Mouse (Mus musculus) MN1 (cell line): ENCODE results near the gene Slx4ip.

Experiments used
- DNase-seq: peaks from one replicate; pipeline ENCODE4 v3.0.0-alpha.2; 2016; ENCODE audit warnings: low spot score

The Slx4ip gene

DNA sequence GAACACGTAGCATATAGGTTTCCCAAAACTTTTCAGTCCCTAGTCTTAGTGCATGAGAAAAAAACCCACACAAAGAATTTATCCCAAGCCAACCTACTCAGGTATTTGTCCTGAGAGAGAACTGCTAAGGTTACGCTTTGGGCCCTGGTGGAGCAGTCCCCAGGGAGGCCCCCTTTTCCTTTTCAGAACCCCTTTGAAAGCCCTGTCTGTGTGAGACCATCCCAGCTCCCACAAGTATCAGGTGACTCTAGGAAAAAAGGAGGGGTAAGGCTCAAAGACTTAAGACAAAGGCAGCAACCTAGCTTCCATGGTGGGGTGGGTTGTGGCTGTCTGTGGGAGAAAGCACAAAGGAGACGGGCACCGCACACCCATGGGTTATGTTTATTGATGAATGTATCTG is 216.2 kb downstream of the Slx4ip start:
- DNase-seq = no peak

DNA sequence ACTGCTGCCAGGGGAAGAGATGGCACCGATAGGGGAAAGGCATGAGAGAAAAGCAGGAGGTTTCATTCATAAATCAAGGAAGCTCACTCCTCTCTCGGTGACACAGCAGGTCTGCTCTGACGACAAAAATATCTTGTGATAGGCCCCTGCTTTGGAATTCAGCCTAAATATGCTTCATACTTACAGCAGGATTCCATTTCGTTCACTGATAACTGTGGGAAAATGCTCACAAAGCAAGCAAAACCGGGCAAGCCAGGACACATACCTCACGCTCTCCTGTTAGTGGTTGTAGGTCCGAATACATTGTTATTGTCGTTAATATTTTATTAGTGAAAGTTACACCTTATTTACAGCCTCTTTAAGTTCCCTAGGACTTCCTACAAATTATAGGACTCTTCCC is 216.9 kb downstream of the Slx4ip start:
- DNase-seq = no peak

DNA sequence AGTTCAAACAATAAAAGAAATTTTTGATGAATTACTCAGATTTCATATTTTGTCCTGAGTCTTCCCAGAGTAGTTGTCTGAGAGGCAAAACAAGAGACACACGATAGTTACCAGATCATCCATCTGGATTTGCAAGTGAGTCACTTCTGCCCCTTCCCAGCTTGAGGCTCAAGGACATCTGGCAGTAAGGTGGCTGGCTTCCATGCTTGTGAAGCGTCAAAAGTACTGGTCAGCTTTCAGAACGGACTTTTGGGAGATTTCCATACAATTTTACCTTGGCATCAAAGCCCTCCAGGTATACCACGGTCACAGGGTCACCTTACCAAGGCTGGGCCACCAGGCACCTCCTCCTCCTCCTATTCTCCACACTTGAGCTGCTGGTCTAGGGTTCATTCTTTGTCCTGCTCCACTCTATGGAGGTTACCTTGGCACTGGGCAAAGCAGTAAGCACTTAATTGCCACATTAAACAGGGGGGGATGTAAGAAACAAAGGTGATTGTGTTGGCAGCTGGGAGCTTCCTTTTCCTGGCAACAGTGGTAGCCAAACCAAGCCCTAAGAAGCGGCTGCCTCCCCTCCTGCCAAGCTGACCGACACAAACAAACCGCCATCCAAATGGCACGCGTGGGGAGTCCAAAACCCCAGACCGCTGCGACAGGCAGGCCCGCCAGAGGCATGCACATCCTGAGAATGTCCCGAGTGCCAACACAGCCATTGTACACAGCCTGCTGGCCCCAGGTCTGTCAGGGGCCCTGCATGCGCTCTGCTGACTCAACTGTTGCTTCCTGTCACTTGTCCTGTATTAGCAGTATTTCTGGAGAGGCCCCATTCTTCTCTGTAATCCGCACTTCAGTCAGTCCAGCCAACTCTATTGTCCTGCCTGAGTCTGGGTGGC is 218.5 kb downstream of the Slx4ip start:
- DNase-seq = no peak

DNA sequence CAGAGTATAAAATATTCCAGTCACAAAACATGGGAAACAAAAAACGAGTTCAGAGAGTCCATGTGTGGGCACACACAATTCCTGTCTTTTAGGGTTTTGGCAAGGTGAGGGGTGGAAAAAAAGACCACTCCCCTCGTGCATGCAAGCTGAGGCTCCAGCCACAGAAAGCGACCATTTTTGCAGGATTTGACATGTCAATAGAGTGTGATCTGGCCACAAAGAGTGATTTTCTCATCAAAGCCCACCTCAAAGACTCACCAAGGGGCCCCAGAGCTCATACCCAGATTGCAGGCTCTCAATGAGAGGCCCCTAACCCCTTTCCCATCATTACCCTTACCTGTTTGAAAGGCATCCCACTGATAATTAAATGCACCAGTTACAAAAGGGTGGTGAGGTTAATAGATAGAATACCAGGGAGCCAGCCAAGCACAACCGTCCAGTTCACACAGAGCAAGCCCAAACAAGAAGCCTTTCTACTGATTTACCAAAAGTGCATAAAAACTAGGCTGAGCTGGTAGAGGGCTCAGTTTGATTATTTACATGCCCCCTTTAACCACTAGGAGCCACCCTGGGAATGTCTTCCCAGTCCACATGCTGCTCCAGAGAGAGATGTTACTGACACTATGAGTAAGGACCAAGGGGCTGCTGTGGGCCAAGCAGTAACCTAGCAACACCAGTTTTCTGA is 219.3 kb downstream of the Slx4ip start:
- DNase-seq = no peak

DNA sequence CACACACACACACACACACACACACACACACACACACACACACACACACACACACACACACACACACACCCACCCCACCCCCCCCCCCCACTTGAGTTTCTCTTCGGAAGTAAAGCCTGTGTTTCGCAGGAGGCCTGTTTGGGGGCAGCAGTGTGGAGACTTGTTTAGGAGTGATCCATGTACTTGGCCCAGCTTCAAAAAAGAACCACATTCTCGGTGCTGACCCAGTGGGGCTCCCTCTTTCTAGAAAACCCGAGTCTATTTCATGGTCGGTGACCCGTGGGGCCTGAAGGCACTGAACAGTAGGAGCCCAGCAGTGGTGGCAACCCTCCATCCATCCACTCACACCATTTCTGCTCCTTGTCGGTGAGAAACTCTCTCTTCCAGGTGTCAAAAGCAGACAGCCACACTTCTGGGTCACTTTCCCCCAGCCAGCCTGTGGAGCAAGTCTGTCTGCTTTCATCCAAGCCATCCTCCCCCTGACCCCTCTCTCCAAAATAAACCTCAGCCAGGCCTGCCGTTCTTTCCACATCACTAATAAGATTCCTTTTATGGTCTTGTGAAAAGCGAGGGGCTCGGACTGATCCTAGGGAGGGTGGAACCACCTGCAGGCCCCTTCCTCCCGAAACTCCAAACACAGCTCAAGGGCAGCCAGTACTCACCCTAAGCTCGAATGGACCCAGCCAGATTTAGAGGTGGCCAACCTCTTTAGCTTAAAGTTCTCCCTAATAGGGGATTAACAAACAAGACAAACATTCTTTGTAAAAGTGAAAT is 222.5 kb downstream of the Slx4ip start:
- DNase-seq = no peak

DNA sequence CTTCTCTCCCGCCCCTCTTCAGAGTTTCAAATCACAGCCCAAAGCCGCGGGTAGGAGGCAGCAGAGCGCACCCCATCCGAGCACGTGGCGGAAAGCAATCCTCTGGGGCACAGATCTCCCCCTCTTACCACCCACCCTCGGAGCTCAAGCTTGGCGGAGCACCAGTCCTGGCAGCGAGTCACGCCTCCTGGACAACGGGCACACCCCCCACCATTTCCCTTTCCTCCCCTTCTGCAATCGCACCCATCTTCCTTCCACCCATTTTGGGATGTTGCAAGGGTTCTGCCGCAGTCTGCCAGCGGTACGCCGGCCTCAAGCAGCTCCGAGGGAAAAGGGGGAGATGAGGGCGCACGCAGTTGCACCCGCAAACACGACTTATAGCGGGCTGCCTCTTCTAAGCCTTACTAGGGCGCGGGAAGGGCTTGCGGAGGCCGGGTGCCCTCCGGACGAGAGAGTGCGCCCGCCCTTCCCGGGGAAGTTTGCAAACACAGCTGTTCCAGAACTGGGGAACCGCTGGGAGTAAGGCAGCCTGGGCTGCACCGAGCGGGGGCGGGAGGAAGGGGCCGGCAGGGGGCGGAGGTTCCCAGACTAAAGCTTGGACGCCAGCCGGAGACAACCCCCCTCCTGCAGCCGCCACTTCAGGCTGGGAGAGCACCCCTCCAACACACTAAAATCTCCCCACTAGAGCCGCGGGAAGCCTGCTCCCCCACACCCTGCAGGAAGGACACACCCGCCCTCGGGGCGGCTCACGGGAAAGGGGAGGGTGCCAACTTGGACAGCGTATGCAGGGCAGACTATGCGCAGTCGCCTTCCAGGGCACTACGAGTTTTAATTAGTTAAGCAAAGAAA is 223.5 kb downstream of the Slx4ip start:
- DNase-seq = peak; percentile 35

DNA sequence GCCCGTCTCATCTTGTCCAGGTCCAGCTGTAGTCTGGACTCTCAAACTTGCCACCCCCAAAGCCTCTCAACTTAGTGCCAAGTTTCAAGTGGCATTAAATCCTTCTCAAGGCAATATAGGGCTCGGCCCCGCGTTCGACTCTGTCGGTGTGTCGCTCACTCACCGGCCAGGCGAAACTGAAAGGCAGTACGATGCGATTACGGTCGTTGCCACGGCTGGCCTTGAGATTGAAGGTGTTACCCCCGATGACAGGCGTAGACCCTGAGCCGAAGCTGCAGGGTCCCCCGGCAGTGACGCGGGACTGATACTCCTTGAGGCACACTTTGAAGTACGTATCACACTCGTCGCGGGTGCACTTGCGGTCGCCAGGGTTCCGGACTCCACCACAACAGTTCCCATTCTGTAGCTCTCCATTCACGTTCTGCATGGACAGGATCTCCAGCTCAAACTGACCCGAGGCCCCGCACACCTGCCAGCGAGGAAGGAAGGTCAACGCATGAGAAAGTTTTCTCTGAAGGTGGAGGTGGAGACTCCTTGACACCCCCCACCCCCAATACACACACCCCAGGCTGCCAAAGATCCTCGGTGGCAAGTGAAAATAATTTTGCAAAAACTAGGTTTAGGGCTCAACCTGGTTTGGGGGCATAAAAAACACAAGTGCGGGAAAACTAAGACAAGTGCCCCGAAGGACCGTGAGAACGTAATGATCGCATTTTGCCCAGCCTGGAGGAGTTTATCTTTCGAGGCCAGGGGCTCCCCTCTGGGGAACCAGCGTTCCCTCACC is 224.4 kb downstream of the Slx4ip start:
- DNase-seq = no peak

DNA sequence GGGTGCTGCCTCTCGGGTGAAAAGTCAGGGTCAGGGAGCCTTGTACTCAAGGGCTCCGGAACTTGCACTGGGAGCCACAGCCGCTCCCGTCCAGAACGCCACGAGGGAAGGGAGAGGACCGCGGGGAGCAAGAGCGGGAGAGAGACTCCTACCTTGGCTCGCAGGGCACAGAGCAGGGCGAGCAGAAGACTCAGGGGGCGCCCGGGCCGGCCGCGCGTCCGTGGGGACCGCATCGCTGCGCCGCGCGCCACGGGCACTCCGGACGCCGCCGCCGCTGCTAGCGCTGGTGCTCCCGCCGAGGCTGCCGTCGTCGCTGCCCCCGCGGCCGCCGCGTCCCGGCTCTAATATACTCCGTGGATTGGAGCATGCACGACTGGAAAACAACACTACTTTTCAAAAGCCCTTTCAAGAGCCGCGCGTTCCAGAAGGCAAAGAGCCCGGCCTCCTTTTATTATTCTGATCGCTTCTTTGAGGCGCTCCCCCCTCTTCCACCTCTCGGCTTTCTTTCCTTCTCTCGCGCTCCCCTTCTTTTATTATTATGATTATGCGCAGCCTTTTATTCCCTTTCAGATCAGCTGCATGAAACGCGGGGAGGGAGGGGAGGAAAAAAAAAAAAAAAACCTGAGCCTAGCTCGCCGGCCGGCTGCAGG is 225.1 kb downstream of the Slx4ip start, which contains the start of gene Jag1:
Gene Jag1 (minus strand): TSS at position 620 of the 650 bp plus-strand sequence.
- DNase-seq = no peak

DNA sequence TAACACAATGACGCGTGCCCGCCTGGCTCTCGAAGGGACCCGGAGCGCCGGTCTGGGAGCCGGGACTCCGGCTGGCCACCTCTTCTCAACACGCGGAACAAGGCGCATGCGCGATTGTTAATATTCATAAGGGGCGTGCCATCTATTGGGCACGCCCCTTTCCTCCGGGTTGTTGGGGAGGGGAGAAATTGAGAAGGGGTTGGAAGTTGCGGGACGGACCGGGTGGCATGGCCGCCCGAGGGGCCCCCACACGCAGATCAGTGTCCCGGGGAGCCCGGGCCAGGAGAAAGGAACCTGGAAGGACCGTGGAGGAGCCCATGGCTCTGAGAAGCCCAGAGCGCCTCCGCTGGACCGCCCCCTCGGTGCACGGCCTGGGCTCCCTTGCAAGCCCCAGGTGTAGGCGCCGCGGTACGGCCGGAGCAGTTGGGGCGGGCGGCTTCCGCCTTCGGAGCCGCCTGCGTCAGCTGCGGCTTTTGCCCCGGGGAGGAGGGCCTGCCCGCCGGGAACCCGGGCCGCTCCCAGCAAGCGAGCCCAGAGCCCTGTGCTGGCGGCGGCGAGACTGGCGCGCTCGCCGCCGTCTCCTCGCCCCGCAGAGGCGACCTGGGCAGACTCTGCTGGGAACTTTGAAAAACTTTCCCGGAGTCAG is 225.8 kb downstream of the Slx4ip start:
- DNase-seq = no peak

DNA sequence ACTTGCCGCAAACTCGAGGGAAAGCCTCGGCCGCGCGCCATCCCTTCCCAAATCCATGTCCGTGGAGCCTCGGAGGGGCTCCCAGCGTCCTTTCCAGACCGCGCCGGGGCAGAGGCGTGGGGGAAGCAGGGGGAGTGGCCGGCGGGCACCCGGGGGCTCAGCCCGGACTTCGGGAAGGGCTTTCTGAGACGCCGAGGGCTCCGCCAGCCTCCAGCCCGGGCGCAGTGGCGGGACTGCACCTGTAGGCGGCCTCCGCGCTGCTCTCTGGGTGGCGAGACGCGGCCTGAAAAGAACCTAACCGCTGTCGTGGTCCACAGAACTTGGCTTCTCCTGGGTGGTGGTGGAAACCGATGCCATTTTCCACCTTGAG is 226.3 kb downstream of the Slx4ip start:
- DNase-seq = no peak
